Mouse (Mus musculus) left cerebral cortex, adult 11 months (tissue): ENCODE data around the gene Xdh.

Experiments
- DNase-seq: peaks from one replicate; pipeline ENCODE4 v3.0.0; 2022; ENCODE audit warnings: low spot score

Gene Xdh

GRCm38 (mm10) chr17:73942268-73942962 is 7.6 kb downstream of the Xdh start:
- DNase-seq, result no peak

DNA sequence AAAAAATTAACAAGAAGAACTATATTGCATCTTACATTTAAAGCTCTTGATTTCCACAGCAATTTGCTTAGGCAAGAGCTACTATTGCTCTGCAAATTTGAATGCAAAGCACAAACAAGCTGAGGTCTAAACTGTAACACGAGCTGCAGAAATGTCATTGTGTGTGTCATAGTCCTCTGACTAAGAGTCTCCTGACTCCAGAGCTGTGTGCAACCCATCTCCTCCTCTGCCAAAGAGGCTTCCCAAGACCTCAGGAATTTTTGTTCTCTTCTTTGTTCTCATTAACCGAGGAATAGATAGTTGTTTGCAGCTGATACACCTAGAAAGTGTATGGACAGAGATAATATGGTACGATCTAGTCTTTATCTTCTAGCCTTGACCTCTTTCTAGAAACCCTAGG is 8.2 kb downstream of the Xdh start:
- DNase-seq, result no peak

- no peak for DNase-seq
These were observed 12.9 kb downstream of the Xdh start for GRCm38 (mm10) chr17:73937073-73937472.

GRCm38 (mm10) chr17:73935163-73935562 is 14.8 kb downstream of the Xdh start:
- DNase-seq, result no peak

GRCm38 (mm10) chr17:73934281-73934680 is 15.7 kb downstream of the Xdh start:
- no peak for DNase-seq

DNA sequence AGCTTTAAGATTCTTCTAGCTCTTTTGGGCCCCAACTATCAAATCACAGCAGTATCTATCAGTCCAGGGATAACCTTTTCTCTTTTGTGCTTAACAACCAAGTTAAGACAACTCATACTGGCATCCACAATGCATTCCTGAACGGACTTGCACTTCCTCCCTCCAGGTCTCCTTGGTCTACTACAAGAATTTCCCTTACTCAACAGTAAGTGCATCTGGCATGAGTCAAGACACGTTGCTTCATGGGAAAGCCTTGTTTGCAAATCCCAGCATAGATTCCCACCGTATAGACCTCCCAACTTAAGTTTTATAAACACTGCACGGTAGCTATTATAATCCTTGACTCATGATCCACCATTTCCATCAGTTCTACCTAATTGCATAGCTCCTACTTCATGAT is 16.4 kb downstream of the Xdh start:
- DNase-seq, result no peak

- no peak for DNase-seq
These were observed 17.4 kb downstream of the Xdh start for GRCm38 (mm10) chr17:73932497-73933059.

DNA sequence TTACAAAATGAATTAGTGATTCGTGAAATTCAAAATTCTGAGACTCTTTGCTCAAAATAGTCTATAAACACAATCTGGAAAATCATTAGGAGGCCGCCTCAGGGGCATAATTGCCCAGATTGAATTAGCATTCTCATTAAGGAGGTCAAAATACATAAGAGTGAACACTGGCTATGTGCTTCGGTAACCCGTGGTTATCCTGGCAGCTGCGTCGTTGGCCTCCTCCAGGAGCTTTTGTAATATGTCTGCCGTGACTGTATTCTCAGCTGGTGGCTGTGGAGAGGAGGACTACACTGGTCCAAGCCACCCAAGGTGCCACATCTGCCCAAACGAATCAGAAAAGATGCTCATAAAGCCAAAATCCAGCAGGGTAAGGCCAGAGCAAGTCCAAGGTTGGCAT is 30.5 kb downstream of the Xdh start:
- DNase-seq, result no peak

DNA sequence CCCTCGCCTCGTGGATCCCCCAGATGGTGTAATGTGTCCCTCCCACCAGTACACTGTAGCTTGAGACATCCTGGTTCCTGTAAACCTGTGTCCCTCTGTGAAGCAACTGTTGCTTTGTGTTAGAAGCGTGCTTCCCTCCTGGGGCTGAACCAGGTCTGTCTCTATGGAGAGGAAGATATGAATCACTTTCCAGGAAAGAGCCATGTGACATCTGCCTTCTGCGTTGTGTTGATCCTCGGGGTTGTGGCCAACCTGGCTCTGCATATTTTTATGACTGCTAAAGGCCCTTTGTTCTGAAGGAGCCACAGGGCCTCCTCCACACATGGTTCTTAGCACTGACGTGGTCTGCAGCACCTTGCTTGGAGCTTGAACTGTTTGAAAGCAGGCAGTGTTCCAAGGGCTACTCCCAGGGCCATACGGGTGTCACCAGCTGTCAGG is 31.0 kb downstream of the Xdh start:
- DNase-seq, result no peak

DNA sequence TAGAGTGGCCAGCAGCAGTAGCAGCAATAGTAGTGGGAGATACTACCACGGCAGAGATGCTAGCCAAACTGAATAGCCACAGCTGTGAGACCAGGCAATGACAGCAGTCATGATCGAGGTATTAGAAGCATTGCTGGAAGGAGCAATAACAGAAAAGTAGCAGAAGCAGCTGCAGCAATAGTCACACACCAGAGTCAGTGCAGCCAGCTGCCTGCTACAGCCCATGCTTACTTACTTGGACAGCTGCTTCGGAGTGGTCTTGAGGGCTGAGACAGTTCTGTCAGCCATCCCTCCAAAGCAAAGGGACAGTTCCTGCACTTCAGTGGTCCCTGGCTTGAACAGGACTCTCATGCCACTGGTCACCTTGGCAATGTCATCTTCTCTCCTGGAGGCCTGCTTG is 31.9 kb downstream of the Xdh start:
- no peak for DNase-seq

GRCm38 (mm10) chr17:73917713-73918112 is 32.3 kb downstream of the Xdh start:
- no peak for DNase-seq

DNA sequence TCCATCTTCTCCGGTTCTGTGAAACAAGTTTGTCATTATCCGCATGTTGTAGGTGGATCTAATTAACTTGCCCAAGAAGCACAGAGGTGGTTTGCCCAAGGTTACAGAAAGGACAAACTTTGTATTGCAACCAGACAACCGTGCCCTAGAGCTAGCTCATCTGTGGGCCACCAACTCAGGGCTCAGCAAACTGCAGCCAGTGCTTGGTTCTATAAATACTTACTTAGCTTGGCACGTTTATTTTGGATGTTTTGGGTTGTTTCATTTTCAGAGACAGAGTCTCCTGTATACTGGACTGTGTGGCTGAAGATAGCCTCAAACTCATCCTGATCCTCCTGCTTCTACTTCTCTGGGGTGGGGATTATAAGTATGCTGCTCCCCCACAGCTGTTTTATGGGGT is 35.3 kb downstream of the Xdh start:
- no peak for DNase-seq

DNA sequence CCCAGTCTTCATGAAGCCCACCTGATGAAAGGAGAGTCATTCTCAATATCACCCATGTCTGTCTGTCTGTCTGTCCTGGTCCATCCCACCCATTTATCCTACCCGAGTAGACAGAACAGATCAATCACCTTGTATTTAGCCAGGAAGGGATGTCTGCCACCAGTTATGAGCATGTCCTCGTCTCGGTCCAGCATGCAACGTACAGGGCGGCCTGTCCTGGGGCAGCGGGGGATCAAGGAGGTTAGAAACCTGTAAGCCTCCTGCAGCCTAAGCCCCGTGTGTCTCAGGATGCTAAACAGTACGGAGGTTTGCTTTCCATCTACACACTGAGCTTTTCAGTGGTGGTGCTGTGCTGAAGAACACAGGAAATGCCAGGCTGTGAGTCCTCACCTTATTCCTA is 43.9 kb downstream of the Xdh start:
- DNase-seq, result no peak

GRCm38 (mm10) chr17:73905043-73905750 is 44.8 kb downstream of the Xdh start:
- no peak for DNase-seq

DNA sequence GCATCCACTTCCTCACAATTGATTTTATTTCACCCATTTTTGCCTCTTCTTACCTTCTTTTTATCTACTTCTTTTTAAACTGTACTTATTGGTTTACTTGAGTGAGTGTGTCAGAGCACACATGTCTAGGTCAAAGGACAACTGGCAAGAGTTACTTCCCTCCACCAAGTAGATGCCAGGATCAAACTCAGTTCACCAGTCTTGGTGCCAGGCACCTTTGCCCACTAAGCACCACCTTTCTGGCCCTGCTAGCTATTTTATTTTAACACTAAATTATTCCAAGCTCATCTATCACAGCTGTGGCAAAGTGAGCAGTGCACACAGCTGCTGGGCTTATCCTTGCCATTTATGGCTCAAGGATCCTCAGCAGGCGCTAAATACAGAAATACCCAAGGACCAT is 46.9 kb downstream of the Xdh start:
- DNase-seq, result no peak

DNA sequence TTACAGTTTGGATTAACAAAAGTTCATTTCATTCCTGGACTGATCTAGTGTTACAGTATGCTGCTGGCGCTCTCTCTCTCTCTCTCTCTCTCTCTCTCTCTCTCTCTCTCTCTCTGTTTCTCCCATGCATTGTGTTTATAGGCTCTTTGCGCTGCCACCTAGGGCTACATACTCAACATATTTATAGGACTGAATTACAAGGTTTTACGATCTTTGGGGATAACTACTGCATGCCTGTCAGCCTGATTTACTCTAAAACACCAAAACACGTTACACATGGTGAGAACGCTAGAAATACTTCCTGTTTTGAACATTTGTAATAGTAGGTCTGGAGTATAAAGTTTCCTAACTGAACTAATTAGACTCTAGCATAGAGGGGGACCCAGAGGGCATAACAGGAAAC is 47.8 kb downstream of the Xdh start:
- no peak for DNase-seq

DNA sequence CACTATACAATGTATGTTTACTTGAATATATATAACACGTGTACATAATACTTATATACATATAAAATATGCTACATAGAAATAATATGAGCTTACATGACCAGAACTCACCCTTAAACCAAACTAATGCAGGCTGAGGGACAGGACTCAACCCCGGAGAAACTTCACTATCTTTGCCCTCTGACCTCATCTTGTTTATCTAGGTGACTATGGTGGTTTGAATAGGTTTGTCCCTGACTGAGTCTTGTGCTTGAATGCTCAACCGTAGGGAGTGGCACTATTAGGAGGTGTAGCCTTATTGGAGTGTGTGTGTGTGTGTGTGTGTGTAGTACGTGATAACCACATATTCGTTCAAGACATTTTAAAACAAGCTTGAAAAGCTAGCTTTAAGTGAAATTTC is 55.6 kb downstream of the Xdh start:
- DNase-seq, result no peak

- DNase-seq, result no peak
These were observed 56.2 kb downstream of the Xdh start for GRCm38 (mm10) chr17:73893822-73894221.

- no peak for DNase-seq
These were observed 56.8 kb downstream of the Xdh start for GRCm38 (mm10) chr17:73893207-73893606.

DNA sequence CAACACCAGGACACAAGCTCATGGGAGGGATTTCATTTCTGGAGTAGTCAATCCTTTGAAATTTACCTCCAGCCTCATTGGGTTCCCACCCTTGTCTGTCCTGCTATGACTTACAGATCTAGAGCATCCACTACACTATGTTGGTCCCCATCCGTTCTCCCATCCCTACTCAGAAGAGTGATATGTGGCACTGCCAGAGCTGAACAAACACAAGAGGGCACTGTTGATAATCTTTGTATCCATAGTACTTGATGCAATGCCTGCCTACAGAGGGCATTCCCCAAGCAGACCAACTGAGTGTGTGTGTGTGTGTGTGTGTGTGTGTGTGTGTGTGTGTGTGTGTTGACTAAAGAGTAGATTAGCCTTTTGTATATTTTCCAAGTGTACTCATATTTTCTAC is 58.4 kb downstream of the Xdh start:
- DNase-seq, result peak; percentile 14

DNA sequence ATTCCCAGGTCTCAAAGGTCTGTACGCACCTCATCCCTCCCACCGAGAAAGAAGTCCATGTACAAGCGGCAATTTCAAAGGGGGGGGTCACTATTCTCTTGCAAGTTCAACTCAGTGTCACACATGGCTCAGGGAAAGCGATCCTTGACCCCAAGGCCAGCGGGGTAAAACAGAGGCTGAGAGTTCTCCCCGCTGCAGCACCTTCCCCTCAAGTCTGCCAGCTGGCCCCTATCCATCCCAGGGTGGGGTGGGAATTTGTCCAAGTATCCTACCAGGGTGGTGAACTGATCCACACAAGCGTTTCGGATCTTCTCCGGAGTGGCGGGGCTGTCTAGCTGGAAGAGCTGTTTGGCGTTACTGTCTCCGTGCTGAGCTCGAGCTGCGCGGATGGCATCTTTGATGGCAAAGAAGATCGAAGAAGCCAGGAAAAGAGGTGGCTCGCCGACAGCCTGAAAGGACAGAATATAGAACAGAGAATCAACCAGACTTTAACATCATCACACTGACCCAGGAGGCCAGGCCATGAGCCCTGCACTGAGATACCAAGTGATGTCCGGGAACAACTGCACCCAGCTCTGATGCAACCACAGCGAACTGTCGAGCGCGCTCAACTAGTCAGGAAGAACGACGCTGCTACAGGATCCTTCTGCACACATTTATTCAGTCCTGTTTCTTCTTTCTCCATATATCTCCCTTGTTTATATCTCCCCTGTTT is 63.8 kb downstream of the Xdh start:
- no peak for DNase-seq

GRCm38 (mm10) chr17:73883332-73883731 is 66.7 kb downstream of the Xdh start:
- no peak for DNase-seq

DNA sequence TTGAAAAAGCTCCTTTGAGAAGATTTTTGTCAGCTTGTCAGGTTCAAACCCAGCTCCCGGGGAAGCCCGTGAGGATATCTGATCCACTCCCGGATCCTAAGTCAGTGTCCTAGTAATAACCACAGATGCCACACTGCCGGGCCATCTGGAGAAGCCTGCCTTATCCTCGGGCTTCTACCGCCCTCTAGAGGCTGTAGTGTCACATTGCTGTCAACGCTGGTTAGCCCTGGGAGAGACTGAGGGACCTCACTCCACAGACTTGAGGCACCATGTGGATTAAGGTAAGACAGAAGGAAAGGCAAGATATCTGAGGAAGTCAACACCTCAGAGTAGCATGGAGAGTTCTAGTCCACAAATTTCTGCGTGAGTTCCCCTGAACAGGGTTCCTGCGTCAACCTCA is 67.8 kb downstream of the Xdh start:
- DNase-seq, result peak; percentile 51
